Comparison of ENCODE assay signal across 22 mouse cellular contexts in the genomic region with DNA sequence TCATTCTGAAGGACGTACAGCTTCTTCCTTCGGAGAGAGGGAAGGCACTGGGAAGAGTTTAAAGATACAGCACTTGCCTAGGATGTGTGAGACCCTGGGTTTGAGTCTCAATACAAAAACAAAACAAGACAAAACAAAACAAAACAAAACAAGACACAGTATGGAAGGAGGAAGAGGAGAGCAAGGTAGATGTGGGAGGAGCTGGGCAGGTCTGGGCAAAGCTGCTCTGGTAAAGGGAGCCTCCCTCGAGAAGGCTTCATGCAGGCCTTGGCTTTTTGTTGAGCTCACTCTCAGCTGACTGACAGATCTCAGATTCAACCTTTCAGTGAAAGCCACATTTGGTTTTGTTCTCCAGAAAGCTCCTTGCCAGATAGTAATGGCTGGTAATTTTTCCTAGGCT. TPM values are rescaled to one million over a fixed set of nuclear protein-coding genes. Genes with fewer than 3 reads are reported as not detected.
A peak's percentile ranks its signal among the peaks of the same experiment; 100 is the strongest.
DNase-seq lines count a peak whose midpoint lies in the region; ATAC-seq and TF ChIP-seq lines count a peak whose summit lies in the region.
"Had no signal": no experiment of that assay in that cellular context is flagged by ENCODE, and none has a peak within 500 bp of the region (broad histone marks: within the 10 kb centered on the region; RNA-seq: fewer than 3 reads in every experiment).

A gene (plus strand): TSS at position 301 of the 400 bp plus-strand sequence.

- no peak within 1 kb of the TSS for H3K27ac ChIP-seq in liver, embryonic 16.5 days (ENCODE audit: low read length)
- no peak within 1 kb of the TSS for H3K27ac ChIP-seq in liver, embryonic 11.5 days (ENCODE audit: low read depth, low read length)
- peak within 1 kb of the TSS; percentile 23 for H3K27ac ChIP-seq in intestine, embryonic 16.5 days (ENCODE audit: low read length)
- H3K27ac ChIP-seq in stomach, postnatal 0 days (replicated peaks) = peak within 1 kb of the TSS; percentile 49; the same call in 1 of the 2 replicates
- H3K27ac ChIP-seq: embryonic facial prominence, embryonic 12.5 days; forebrain, embryonic 12.5 days; heart, embryonic 15.5 days; hindbrain, embryonic 10.5 days; hindbrain, embryonic 14.5 days had no signal

- no peak for TF ChIP-seq EP300 in stomach, postnatal 0 days (optimal IDR thresholded peaks at IDR 0.05)

- no peak within 1 kb of the TSS for H3K9ac ChIP-seq in liver, embryonic 16.5 days (ENCODE audit: low read depth, low read length)
- H3K9ac ChIP-seq in liver, embryonic 11.5 days (ENCODE audit: low read depth, low read length) = no peak within 1 kb of the TSS
- H3K9ac ChIP-seq in intestine, embryonic 16.5 days (ENCODE audit: low read depth, low read length) = no peak within 1 kb of the TSS
- no peak within 1 kb of the TSS for H3K9ac ChIP-seq in stomach, postnatal 0 days (ENCODE audit: low read length)
- H3K9ac ChIP-seq: embryonic facial prominence, embryonic 12.5 days; forebrain, embryonic 12.5 days; heart, embryonic 15.5 days; hindbrain, embryonic 14.5 days had no signal

- H3K36me3 ChIP-seq in liver, embryonic 16.5 days (ENCODE audit: control insufficient read depth, insufficient read depth) = no peaks in the 10 kb centered on the region
- H3K36me3 ChIP-seq in liver, embryonic 11.5 days (ENCODE audit: control insufficient read depth, insufficient read depth, low read length) = no peaks in the 10 kb centered on the region
- H3K36me3 ChIP-seq in intestine, embryonic 16.5 days (ENCODE audit: control insufficient read depth, insufficient read depth, low read length) = no peaks in the 10 kb centered on the region
- no peaks in the 10 kb centered on the region for H3K36me3 ChIP-seq in stomach, postnatal 0 days (ENCODE audit: control insufficient read depth, insufficient read depth, low read length)
- H3K36me3 ChIP-seq: embryonic facial prominence, embryonic 12.5 days; forebrain, embryonic 12.5 days; heart, embryonic 15.5 days; hindbrain, embryonic 10.5 days had no signal

- no peaks in the 10 kb centered on the region for H3K27me3 ChIP-seq in liver, embryonic 16.5 days (ENCODE audit: control insufficient read depth, insufficient read depth, low read depth, low read length)
- H3K27me3 ChIP-seq in liver, embryonic 11.5 days (replicated peaks; ENCODE audit: control insufficient read depth, insufficient read depth, low read length) = no peaks in the 10 kb centered on the region
- no peaks in the 10 kb centered on the region for H3K27me3 ChIP-seq in intestine, embryonic 16.5 days (replicated peaks; ENCODE audit: control insufficient read depth, insufficient read depth, low read length)
- H3K27me3 ChIP-seq in stomach, postnatal 0 days (ENCODE audit: control insufficient read depth, insufficient read depth, low read length) = no peaks in the 10 kb centered on the region
- H3K27me3 ChIP-seq: embryonic facial prominence, embryonic 12.5 days; forebrain, embryonic 12.5 days; heart, embryonic 15.5 days had no signal

- no peak within 1 kb of the TSS for H3K4me2 ChIP-seq in liver, embryonic 16.5 days (ENCODE audit: low read depth, low read length)
- no peak within 1 kb of the TSS for H3K4me2 ChIP-seq in liver, embryonic 11.5 days
- H3K4me2 ChIP-seq in intestine, embryonic 16.5 days (ENCODE audit: low read depth, low read length) = no peak within 1 kb of the TSS
- no peak within 1 kb of the TSS for H3K4me2 ChIP-seq in stomach, postnatal 0 days (replicated peaks; ENCODE audit: low read depth)
- H3K4me2 ChIP-seq: embryonic facial prominence, embryonic 12.5 days; forebrain, embryonic 12.5 days; heart, embryonic 11.5 days; heart, embryonic 15.5 days; hindbrain, embryonic 14.5 days had no signal

- no peak within 1 kb of the TSS for H3K4me3 ChIP-seq in liver, embryonic 16.5 days (ENCODE audit: low read depth, low read length)
- no peak within 1 kb of the TSS for H3K4me3 ChIP-seq in liver, embryonic 11.5 days (ENCODE audit: low read depth, low read length)
- H3K4me3 ChIP-seq in intestine, embryonic 16.5 days (ENCODE audit: low read length) = no peak within 1 kb of the TSS
- H3K4me3 ChIP-seq in stomach, postnatal 0 days (ENCODE audit: low read depth, low read length) = no peak within 1 kb of the TSS
- H3K4me3 ChIP-seq: embryonic facial prominence, embryonic 12.5 days; forebrain, embryonic 12.5 days; heart, embryonic 15.5 days; hindbrain, embryonic 10.5 days had no signal

- WGBS in liver, embryonic 16.5 days (ENCODE audit: insufficient replicate concordance) = 70% methylated on average over 3 of the region's 3 CpGs
- 80% methylated on average over 3 of the region's 3 CpGs for WGBS in liver, embryonic 11.5 days
- WGBS in intestine, embryonic 16.5 days = 77% methylated on average over 3 of the region's 3 CpGs
- 92% methylated on average over 3 of the region's 3 CpGs for WGBS in large intestine, adult 2 months
- WGBS in stomach, postnatal 0 days = 68% methylated on average over 3 of the region's 3 CpGs

- no peak for TF ChIP-seq CTCF in stomach, postnatal 0 days (IDR thresholded peaks at IDR 0.05; ENCODE audit: low read depth)

- ATAC-seq in liver, embryonic 16.5 days (ENCODE audit: low read depth) = no peak
- no peak for ATAC-seq in liver, embryonic 11.5 days (replicated peaks; ENCODE audit: low FRiP score)
- ATAC-seq in intestine, embryonic 16.5 days = no peak
- no peak for ATAC-seq in stomach, postnatal 0 days (ENCODE audit: low FRiP score, low TSS enrichment)
- ATAC-seq: forebrain, embryonic 16.5 days had no signal

- no peak for DNase-seq in liver, embryonic 11.5 days (ENCODE audit: low spot score)
- no peak for DNase-seq in large intestine, adult 2 months (ENCODE audit: low read depth, low spot score)
- no peak for DNase-seq in stomach, postnatal 0 days (ENCODE audit: low spot score)
- DNase-seq in right cerebral cortex, postnatal 10 days (ENCODE audit: low spot score in 2 of 2) = no peak
- DNase-seq in T-cell, adult 2 months (ENCODE audit: low spot score) = no peak
- DNase-seq: adrenal gland, adult 8-10 months; adrenal gland, postnatal 36 days; cerebellum, adult 2 months; cerebellum, postnatal 14 days; embryo, embryonic 11 days; gastrocnemius, postnatal 10 days; heart, adult 18-20 months had no signal

- H3K4me1 ChIP-seq in liver, embryonic 16.5 days (ENCODE audit: control insufficient read depth, low read depth, low read length) = peaks cover 18% of the 10 kb centered on the region
- H3K4me1 ChIP-seq in liver, embryonic 11.5 days (replicated peaks; ENCODE audit: control insufficient read depth, insufficient read depth, low read length) = peaks cover 22% of the 10 kb centered on the region
- H3K4me1 ChIP-seq in intestine, embryonic 16.5 days (ENCODE audit: control insufficient read depth, insufficient read depth, low read length) = peaks cover 10% of the 10 kb centered on the region; the same call in 1 of the 2 replicates
- H3K4me1 ChIP-seq in stomach, postnatal 0 days (replicated peaks; ENCODE audit: control insufficient read depth, insufficient read depth) = no peaks in the 10 kb centered on the region
- H3K4me1 ChIP-seq: embryonic facial prominence, embryonic 12.5 days; forebrain, embryonic 12.5 days had no signal

- no peaks in the 10 kb centered on the region for H3K9me3 ChIP-seq in liver, embryonic 16.5 days (replicated peaks; ENCODE audit: control insufficient read depth, low read length)
- no peaks in the 10 kb centered on the region for H3K9me3 ChIP-seq in liver, embryonic 11.5 days (ENCODE audit: control insufficient read depth, low read length)
- no peaks in the 10 kb centered on the region for H3K9me3 ChIP-seq in intestine, embryonic 16.5 days (ENCODE audit: control insufficient read depth, low read length)
- no peaks in the 10 kb centered on the region for H3K9me3 ChIP-seq in stomach, postnatal 0 days (ENCODE audit: control insufficient read depth, low read length)
- H3K9me3 ChIP-seq: embryonic facial prominence, embryonic 12.5 days; forebrain, embryonic 12.5 days; heart, embryonic 15.5 days; hindbrain, embryonic 10.5 days had no signal

RNA-seq across cellular contexts. Expression of the gene that starts here (rescaled TPM):
- polyA plus RNA-seq in liver, embryonic 16.5 days (2015; fragmentation: Nextera tagmentation; extraction: Ambion mirVana) = 55.2 and 99.5 TPM in 2 replicates
- polyA plus RNA-seq in liver, embryonic 11.5 days (2014; fragmentation: Nextera tagmentation; extraction: Ambion mirVana) = 1.9 and 2.9 TPM in 2 replicates
- 749 and 1,123 TPM in 2 replicates for polyA plus RNA-seq in intestine, embryonic 16.5 days (2015; fragmentation: Nextera tagmentation; extraction: Ambion mirVana)
- 69.0 and 485 TPM in 2 replicates for polyA plus RNA-seq in large intestine, adult 2 months (2012; rRNA removed)
- 197 and 200 TPM in 2 replicates for polyA plus RNA-seq in stomach, postnatal 0 days (2015; fragmentation: Nextera tagmentation; extraction: Ambion mirVana)
- polyA plus RNA-seq: cerebellum, adult 2 months; forebrain, embryonic 12.5 days; forebrain, embryonic 16.5 days; frontal cortex, adult 2 months had no signal

Comparison
In these comparisons a context has a peak if more than half of its experiments do, and no peak if none do; other contexts are left out.
1. RNA of the gene that starts here (polyA plus RNA-seq): 749 to 1,123 TPM in intestine, embryonic 16.5 days, 197 to 200 TPM in stomach, postnatal 0 days, 55.2 to 99.5 TPM in liver, embryonic 16.5 days and 69.0 to 485 TPM in large intestine, adult 2 months; 1.9 to 2.9 TPM in liver, embryonic 11.5 days; every median in the first group is over 10 times any median in the second.
2. H3K27ac ChIP-seq: peak in intestine, embryonic 16.5 days (single experiment) and stomach, postnatal 0 days (single experiment); none in liver, embryonic 16.5 days (single experiment) and liver, embryonic 11.5 days (single experiment).